Mouse (Mus musculus): ENCODE results near the gene Slc1a1. TPM values are rescaled to one million over a fixed set of nuclear protein-coding genes. Genes with fewer than 3 reads are reported as not detected.
A peak's percentile ranks its signal among the peaks of the same experiment; 100 is the strongest.

Gene Slc1a1
- total RNA-seq (2021): 100 to 1,000 TPM in 1 of 2 experiments, 10 to 100 TPM in 1; 99.8 to 102 TPM
- long read RNA-seq, experiment 1, transcript Slc1a1-201 (12 exons, 3,800 nt): major isoform, 51 of 61 reads
- long read RNA-seq, experiment 1, partial matches to known transcripts: 3 of 61 reads
- long read RNA-seq, experiment 1, other reads (novel, unspliced or antisense): 7 of 61 reads
- long read RNA-seq, experiment 2, transcript Slc1a1-201 (12 exons, 3,800 nt): major isoform, 37 of 46 reads
- long read RNA-seq, experiment 2, partial matches to known transcripts: 4 of 46 reads
- long read RNA-seq, experiment 2, other reads (novel, unspliced or antisense): 3 of 46 reads

- peak; percentile 79 to 91 for DNase-seq (ENCODE audit: low spot score in 2 of 2)
These were observed at the start of gene Slc1a1 for GRCm38 (mm10) chr19:28834798-28835499. Gene Slc1a1 (plus strand): TSS chr19:28835049.

- no peak for DNase-seq (ENCODE audit: low spot score in 2 of 2)
These were observed 44.7 kb upstream of the Slc1a1 start for GRCm38 (mm10) chr19:28790196-28790595.

- no peak for DNase-seq (ENCODE audit: low spot score in 2 of 2)
These were observed 41.5 kb upstream of the Slc1a1 start for GRCm38 (mm10) chr19:28793307-28793706.

GRCm38 (mm10) chr19:28796146-28796848 is 38.6 kb upstream of the Slc1a1 start:
- no peak for DNase-seq (ENCODE audit: low spot score in 2 of 2)

GRCm38 (mm10) chr19:28796966-28797365 is 37.9 kb upstream of the Slc1a1 start:
- DNase-seq (ENCODE audit: low spot score in 2 of 2): no peak

GRCm38 (mm10) chr19:28797611-28798010 is 37.2 kb upstream of the Slc1a1 start:
- DNase-seq (ENCODE audit: low spot score in 2 of 2): no peak

GRCm38 (mm10) chr19:28800448-28800847 is 34.4 kb upstream of the Slc1a1 start:
- DNase-seq (ENCODE audit: low spot score in 2 of 2): no peak

GRCm38 (mm10) chr19:28806276-28806675 is 28.6 kb upstream of the Slc1a1 start:
- DNase-seq (ENCODE audit: low spot score in 2 of 2): no peak

GRCm38 (mm10) chr19:28806821-28807496 is 27.9 kb upstream of the Slc1a1 start:
- no peak for DNase-seq (ENCODE audit: low spot score in 2 of 2)

- DNase-seq (ENCODE audit: low spot score in 2 of 2): no peak
These were observed 27.4 kb upstream of the Slc1a1 start for GRCm38 (mm10) chr19:28807497-28807871.

GRCm38 (mm10) chr19:28818286-28818685 is 16.6 kb upstream of the Slc1a1 start:
- DNase-seq (ENCODE audit: low spot score in 2 of 2): no peak

GRCm38 (mm10) chr19:28827697-28828328 is 7.0 kb upstream of the Slc1a1 start:
- no peak for DNase-seq (ENCODE audit: low spot score in 2 of 2)

- DNase-seq (ENCODE audit: low spot score in 2 of 2): no peak
These were observed 3.5 kb upstream of the Slc1a1 start for GRCm38 (mm10) chr19:28831324-28831723.

GRCm38 (mm10) chr19:28832605-28833004 is 2.2 kb upstream of the Slc1a1 start:
- no peak for DNase-seq (ENCODE audit: low spot score in 2 of 2)

GRCm38 (mm10) chr19:28834388-28834787 is 461 bp upstream of the Slc1a1 start:
- no peak for DNase-seq (ENCODE audit: low spot score in 2 of 2)

- no peak for DNase-seq (ENCODE audit: low spot score in 2 of 2)
These were observed 633 bp downstream of the Slc1a1 start for GRCm38 (mm10) chr19:28835500-28835864.

- no peak for DNase-seq (ENCODE audit: low spot score in 2 of 2)
These were observed 1.3 kb downstream of the Slc1a1 start for GRCm38 (mm10) chr19:28836116-28836515.

- DNase-seq (ENCODE audit: low spot score in 2 of 2): no peak
These were observed 2.0 kb downstream of the Slc1a1 start for GRCm38 (mm10) chr19:28836651-28837410.

- no peak for DNase-seq (ENCODE audit: low spot score in 2 of 2)
These were observed 3.9 kb downstream of the Slc1a1 start for GRCm38 (mm10) chr19:28838796-28839195.
